Mouse (Mus musculus) liver, embryonic 11.5 days (tissue): ENCODE measurements around the gene Kcna3. TPM values are rescaled to one million over a fixed set of nuclear protein-coding genes. Genes with fewer than 3 reads are reported as not detected.

Source experiments
- ATAC-seq: fragments of 200-750 bp; cut with Nextera tagmentation; replicated peaks from 2 replicates; pipeline ENCODE4 v1.8.0; 2017; ENCODE audit warnings: moderate number of reproducible peaks, mild to moderate bottlenecking, moderate TSS enrichment, moderate library complexity; ENCODE audit not compliant: low FRiP score
- DNase-seq: peaks from one replicate; pipeline ENCODE4 v3.0.0-alpha.2; 2017; ENCODE audit warnings: low spot score
- H3K27ac ChIP-seq: fragments of 300-500 bp; sonication (generic); 2 replicates; pipeline ENCODE4 v1.5.1; 2014; ENCODE audit warnings: mild to moderate bottlenecking, low read depth, low read length, control low read depth
- H3K27me3 ChIP-seq: fragments of 300-500 bp; sonication (generic); replicated peaks from 2 replicates; pipeline ENCODE4 v1.6.1; 2014; ENCODE audit warnings: low read length, mixed read lengths; ENCODE audit not compliant: control insufficient read depth, insufficient read depth
- H3K36me3 ChIP-seq: fragments of 300-500 bp; sonication (generic); 2 replicates; pipeline ENCODE4 v1.6.1; 2014; ENCODE audit warnings: mild to moderate bottlenecking, low read length, moderate library complexity, mixed read lengths; ENCODE audit not compliant: control insufficient read depth, insufficient read depth
- H3K4me1 ChIP-seq: fragments of 300-500 bp; sonication (generic); replicated peaks from 2 replicates; pipeline ENCODE4 v1.6.1; 2014; ENCODE audit warnings: low read length, mixed read lengths; ENCODE audit not compliant: control insufficient read depth, insufficient read depth
- H3K4me2 ChIP-seq: fragments of 300-500 bp; sonication (generic); 2 replicates; pipeline ENCODE4 v1.6.1; 2014; ENCODE audit warnings: mild to moderate bottlenecking, control low read depth, moderate library complexity
- H3K4me3 ChIP-seq: fragments of 300-500 bp; sonication (generic); 2 replicates; pipeline ENCODE4 v1.5.1; 2014; ENCODE audit warnings: low read depth, low read length, control low read depth
- H3K9ac ChIP-seq: fragments of 300-500 bp; sonication (generic); 2 replicates; pipeline ENCODE4 v1.6.1; 2014; ENCODE audit warnings: low read depth, low read length, control low read depth
- H3K9me3 ChIP-seq: fragments of 300-500 bp; sonication (generic); 2 replicates; pipeline ENCODE4 v1.6.1; 2016; ENCODE audit warnings: low read length, inconsistent platforms, mixed read lengths; ENCODE audit not compliant: control insufficient read depth
- WGBS: fragments of 180-500 bp; shearing (Covaris S2); extraction: QIAGEN DNeasy Blood & Tissue Kit; methylation state at CpG from one replicate; pipeline ENCODE4 v1.1.7; 2014; 5-methylcytosine and 5-hydroxymethylcytosine counted together
- polyA plus RNA-seq: library from polyadenylated mRNA; unstranded; fragments of >200 nt; fragmentation: Nextera tagmentation; extraction: Ambion mirVana; gene quantifications from 2 replicates; pipeline ENCODE4 v1.2.1, GENCODE M21; 2014

Gene Kcna3
- 3.4 and 3.6 TPM in 2 replicates for polyA plus RNA-seq

- Histone ChIP-seq H3K27ac (no peak within 1 kb of the TSS), H3K4me3 (peak within 1 kb of the TSS; percentile 66), H3K9ac (peak within 1 kb of the TSS; percentile 55), H3K36me3 (no peaks in the 10 kb centered on the region), H3K4me1 (peaks cover 4% of the 10 kb centered on the region), H3K27me3 (peaks cover 29% of the 10 kb centered on the region), H3K9me3 (no peaks in the 10 kb centered on the region), H3K4me2 (peak within 1 kb of the TSS; percentile 95)
- DNase-seq (peak; percentile 83), ATAC-seq (peak; percentile 87)
- WGBS: 2% methylated on average over 65 of the region's 80 CpGs
These were observed at the start of gene Kcna3 for GRCm38 (mm10) chr3:107035521-107036457. TSS of gene Kcna3 (plus strand) at chr3:107036169.

- H3K4me2 ChIP-seq: no peak overlapping the region
- H3K9me3 ChIP-seq: no peaks in the 10 kb centered on the region
- 79% methylated on average over 1 of the region's 1 CpGs for WGBS
- H3K9ac ChIP-seq: no peak overlapping the region
- H3K27me3 ChIP-seq: no peaks in the 10 kb centered on the region
- no peak for ATAC-seq
- H3K27ac ChIP-seq: no peak overlapping the region
- no peak for DNase-seq
- no peak overlapping the region for H3K4me3 ChIP-seq
- no peaks in the 10 kb centered on the region for H3K36me3 ChIP-seq
- H3K4me1 ChIP-seq: no peaks in the 10 kb centered on the region
These were observed 44.6 kb upstream of the Kcna3 start for GRCm38 (mm10) chr3:106991334-106991733.

GRCm38 (mm10) chr3:106995347-106995746, 40.6 kb upstream of the Kcna3 start:
- H3K27me3 ChIP-seq: no peaks in the 10 kb centered on the region
- H3K4me3 ChIP-seq: no peak overlapping the region
- H3K9me3 ChIP-seq: no peaks in the 10 kb centered on the region
- ATAC-seq: no peak
- DNase-seq: no peak
- no peaks in the 10 kb centered on the region for H3K36me3 ChIP-seq
- 71% methylated on average over 1 of the region's 1 CpGs for whole genome bisulfite sequencing
- no peaks in the 10 kb centered on the region for H3K4me1 ChIP-seq
- H3K4me2 ChIP-seq: no peak overlapping the region
- H3K9ac ChIP-seq: no peak overlapping the region
- H3K27ac ChIP-seq: no peak overlapping the region

GRCm38 (mm10) chr3:106996186-106996585, 39.8 kb upstream of the Kcna3 start:
- H3K4me3 ChIP-seq: no peak overlapping the region
- H3K4me1 ChIP-seq: no peaks in the 10 kb centered on the region
- 60% methylated on average over 2 of the region's 2 CpGs for WGBS
- no peaks in the 10 kb centered on the region for H3K36me3 ChIP-seq
- no peak for DNase-seq
- ATAC-seq: no peak
- H3K27me3 ChIP-seq: no peaks in the 10 kb centered on the region
- H3K4me2 ChIP-seq: no peak overlapping the region
- no peaks in the 10 kb centered on the region for H3K9me3 ChIP-seq
- no peak overlapping the region for H3K27ac ChIP-seq
- no peak overlapping the region for H3K9ac ChIP-seq

GRCm38 (mm10) chr3:106998370-106998769, 37.6 kb upstream of the Kcna3 start:
- Histone ChIP-seq H3K9me3 (no peaks in the 10 kb centered on the region), H3K36me3 (no peaks in the 10 kb centered on the region), H3K27me3 (no peaks in the 10 kb centered on the region), H3K4me1 (no peaks in the 10 kb centered on the region), H3K4me3 (no peak overlapping the region), H3K4me2 (no peak overlapping the region), H3K27ac (no peak overlapping the region), H3K9ac (no peak overlapping the region)
- 68% methylated on average over 1 of the region's 1 CpGs for WGBS
- no peak for DNase-seq
- no peak for ATAC-seq

- no peaks in the 10 kb centered on the region for H3K9me3 ChIP-seq
- DNase-seq: no peak
- ATAC-seq: no peak
- H3K4me3 ChIP-seq: no peak overlapping the region
- H3K27me3 ChIP-seq: no peaks in the 10 kb centered on the region
- H3K4me2 ChIP-seq: no peak overlapping the region
- no peak overlapping the region for H3K27ac ChIP-seq
- WGBS: 55% methylated on average over 2 of the region's 2 CpGs
- H3K36me3 ChIP-seq: no peaks in the 10 kb centered on the region
- H3K9ac ChIP-seq: no peak overlapping the region
- H3K4me1 ChIP-seq: no peaks in the 10 kb centered on the region
These were observed 35.8 kb upstream of the Kcna3 start for GRCm38 (mm10) chr3:107000165-107000564.

- no peak overlapping the region for H3K4me3 ChIP-seq
- H3K4me1 ChIP-seq: no peaks in the 10 kb centered on the region
- H3K9me3 ChIP-seq: no peaks in the 10 kb centered on the region
- H3K9ac ChIP-seq: no peak overlapping the region
- H3K27ac ChIP-seq: no peak overlapping the region
- ATAC-seq: no peak
- H3K4me2 ChIP-seq: no peak overlapping the region
- H3K36me3 ChIP-seq: no peaks in the 10 kb centered on the region
- 82% methylated on average over 8 of the region's 8 CpGs for WGBS
- DNase-seq: no peak
- no peaks in the 10 kb centered on the region for H3K27me3 ChIP-seq
These were observed 33.5 kb upstream of the Kcna3 start for GRCm38 (mm10) chr3:107002249-107003123.

GRCm38 (mm10) chr3:107009329-107010076, 26.5 kb upstream of the Kcna3 start:
- no peak overlapping the region for H3K27ac ChIP-seq
- H3K9me3 ChIP-seq: no peaks in the 10 kb centered on the region
- ATAC-seq (no peak), DNase-seq (no peak)
- WGBS: 69% methylated on average over 4 of the region's 4 CpGs
- no peak overlapping the region for H3K9ac ChIP-seq
- no peaks in the 10 kb centered on the region for H3K27me3 ChIP-seq
- no peak overlapping the region for H3K4me3 ChIP-seq
- H3K4me1 ChIP-seq: no peaks in the 10 kb centered on the region
- no peaks in the 10 kb centered on the region for H3K36me3 ChIP-seq
- no peak overlapping the region for H3K4me2 ChIP-seq
